19 mouse cellular contexts compared by ENCODE assay signal in genomic region chr2:31094565-31094964, GRCm38 (mm10). TPM values are rescaled to one million over a fixed set of nuclear protein-coding genes. Genes with fewer than 3 reads are reported as not detected.
DNase-seq lines count a peak whose midpoint lies in the region; ATAC-seq and TF ChIP-seq lines count a peak whose summit lies in the region.
"Had no signal": no experiment of that assay in that cellular context is flagged by ENCODE, and none has a peak within 500 bp of the region (broad histone marks: within the 10 kb centered on the region; RNA-seq: fewer than 3 reads in every experiment).

No protein-coding gene starts in this region.

- no peaks in the 10 kb centered on the region for H3K9me3 ChIP-seq in E14TG2a.4 (ENCODE audit: low read length)
- H3K9me3 ChIP-seq in midbrain, embryonic 11.5 days (ENCODE audit: control insufficient read depth, low read length) = no peaks in the 10 kb centered on the region
- H3K9me3 ChIP-seq: heart, embryonic 13.5 days; neural tube, embryonic 12.5 days had no signal

- no peak for TF ChIP-seq POLR2A in kidney, adult 2 months (IDR thresholded peaks at IDR 0.05; ENCODE audit: low read depth, low read length)

- H3K4me2 ChIP-seq in midbrain, embryonic 11.5 days = no peak overlapping the region
- H3K4me2 ChIP-seq: heart, embryonic 13.5 days; neural tube, embryonic 12.5 days had no signal

- no peak overlapping the region for H3K9ac ChIP-seq in midbrain, embryonic 11.5 days (ENCODE audit: low read length)
- H3K9ac ChIP-seq: heart, embryonic 13.5 days; liver, postnatal 0 days; neural tube, embryonic 12.5 days had no signal

- 37% methylated on average over 5 of the region's 5 CpGs for WGBS in kidney, adult 2 months
- WGBS in midbrain, embryonic 11.5 days = 51% methylated on average over 5 of the region's 5 CpGs

- ATAC-seq in monocyte, adult 5-6 weeks (replicated peaks; ENCODE audit: insufficient number of reproducible peaks, low FRiP score, low TSS enrichment, poor library complexity, severe bottlenecking) = peak; percentile 66
- no peak for ATAC-seq in midbrain, embryonic 11.5 days (ENCODE audit: low FRiP score)
- ATAC-seq in CD4-positive, CD25-positive, alpha-beta regulatory T cell, adult 4 months = no peak
- ATAC-seq: forebrain, embryonic 16.5 days; intestine, embryonic 16.5 days; liver, postnatal 0 days; midbrain, embryonic 16.5 days had no signal

- H3K36me3 ChIP-seq in E14TG2a.4 (ENCODE audit: insufficient read depth, low read length) = peaks cover 66% of the 10 kb centered on the region
- H3K36me3 ChIP-seq in kidney, adult 2 months (ENCODE audit: control insufficient read depth, insufficient read depth, low read length) = no peaks in the 10 kb centered on the region
- H3K36me3 ChIP-seq in midbrain, embryonic 11.5 days (ENCODE audit: control insufficient read depth, insufficient read depth, low read length) = no peaks in the 10 kb centered on the region

- H3K4me1 ChIP-seq in E14TG2a.4 (replicated peaks; ENCODE audit: low read depth, low read length) = peaks cover 96% of the 10 kb centered on the region
- peaks cover 21% of the 10 kb centered on the region; the same call in 1 of the 2 replicates for H3K4me1 ChIP-seq in kidney, adult 2 months (ENCODE audit: control insufficient read depth, insufficient read depth, low read length)
- no peaks in the 10 kb centered on the region for H3K4me1 ChIP-seq in midbrain, embryonic 11.5 days (ENCODE audit: control insufficient read depth, insufficient read depth, low read length)
- H3K4me1 ChIP-seq: neural tube, embryonic 12.5 days had no signal

- H3K27ac ChIP-seq in kidney, adult 2 months (ENCODE audit: insufficient read depth, low read depth, low read length) = no peak overlapping the region
- H3K27ac ChIP-seq in midbrain, embryonic 11.5 days (ENCODE audit: low read depth, low read length) = no peak overlapping the region
- H3K27ac ChIP-seq: heart, embryonic 13.5 days; neural tube, embryonic 12.5 days had no signal

- TF ChIP-seq CTCF in E14TG2a.4 (conservative IDR thresholded peaks at IDR 0.05; ENCODE audit: low read length) = no peak
- TF ChIP-seq CTCF in kidney, adult 2 months (conservative IDR thresholded peaks at IDR 0.05; ENCODE audit: insufficient read depth, insufficient read length, low read depth, low read length) = no peak

- no peaks in the 10 kb centered on the region for H3K27me3 ChIP-seq in E14TG2a.4 (ENCODE audit: insufficient read depth, low read length)
- no peaks in the 10 kb centered on the region for H3K27me3 ChIP-seq in kidney, adult 2 months (replicated peaks; ENCODE audit: control insufficient read depth, insufficient read depth, low read length)
- no peaks in the 10 kb centered on the region for H3K27me3 ChIP-seq in midbrain, embryonic 11.5 days (ENCODE audit: control insufficient read depth, insufficient read depth, low read length)
- H3K27me3 ChIP-seq: heart, embryonic 13.5 days; neural tube, embryonic 12.5 days had no signal

- DNase-seq in adrenal gland, postnatal 10 days = peak; percentile 51
- DNase-seq in adrenal gland, adult 18-20 months (ENCODE audit: low spot score in 2 of 2) = no peak
- DNase-seq in kidney, adult 2 months = peak; percentile 73
- no peak for DNase-seq in cerebellum, adult 9-10 months
- DNase-seq in midbrain, embryonic 11.5 days (ENCODE audit: low spot score, missing footprints) = no peak
- DNase-seq: cerebellum, adult 11-12 months; gastrocnemius, postnatal 36 days; layer of hippocampus, postnatal 36 days; liver, postnatal 0 days; lung, postnatal 4 days; thymus, postnatal 25 days had no signal

- peak overlapping the region; percentile 28; the same call in 1 of the 2 replicates for H3K4me3 ChIP-seq in E14TG2a.4 (replicated peaks; ENCODE audit: low read length)
- H3K4me3 ChIP-seq in kidney, adult 2 months (ENCODE audit: insufficient read depth, low read depth, low read length) = no peak overlapping the region
- no peak overlapping the region for H3K4me3 ChIP-seq in midbrain, embryonic 11.5 days (ENCODE audit: low read depth, low read length)
- H3K4me3 ChIP-seq: heart, embryonic 13.5 days; neural tube, embryonic 12.5 days had no signal

RNA-seq across cellular contexts. Expression of gene Fnbp1, which starts 47.2 kb away (rescaled TPM):
- 10 to 100 TPM; 48.1 to 58.5 TPM for total RNA-seq in adrenal gland, postnatal 10 days (2021)
- 10 to 100 TPM; 54.8 to 63.6 TPM for total RNA-seq in adrenal gland, adult 18-20 months (2021)
- 21.1 and 23.9 TPM in 2 replicates for polyA plus RNA-seq in kidney, adult 2 months (2012; rRNA removed)
- 39.1 to 101 TPM (median 67.2 TPM) in 3 replicates for total RNA-seq in monocyte, adult 5-6 weeks (2017)
- 10.8 and 11.5 TPM in 2 replicates for polyA plus RNA-seq in midbrain, embryonic 11.5 days (2014; fragmentation: Nextera tagmentation; extraction: Ambion mirVana)
- polyA plus RNA-seq in CD4-positive, CD25-positive, alpha-beta regulatory T cell, adult 4 months (2017; shearing (Covaris generic)) = 10 to 100 TPM; 78.2 to 90.0 TPM

RNA-seq across cellular contexts. Expression of gene Gpr107, which starts 57.6 kb away (rescaled TPM):
- total RNA-seq in adrenal gland, postnatal 10 days (2021) = 10 to 100 TPM; 41.7 to 56.4 TPM
- 10 to 100 TPM; 52.7 to 60.2 TPM for total RNA-seq in adrenal gland, adult 18-20 months (2021)
- polyA plus RNA-seq in kidney, adult 2 months (2012; rRNA removed) = 22.2 and 22.8 TPM in 2 replicates
- total RNA-seq in monocyte, adult 5-6 weeks (2017) = 31.3 to 44.8 TPM (median 35.7 TPM) in 3 replicates
- 26.5 and 27.8 TPM in 2 replicates for polyA plus RNA-seq in midbrain, embryonic 11.5 days (2014; fragmentation: Nextera tagmentation; extraction: Ambion mirVana)
- 10 to 100 TPM; 56.6 to 60.7 TPM for polyA plus RNA-seq in CD4-positive, CD25-positive, alpha-beta regulatory T cell, adult 4 months (2017; shearing (Covaris generic))

Comparison
In these comparisons a context has a peak if more than half of its experiments do, and no peak if none do; other contexts are left out.
1. DNase-seq: peak in adrenal gland, postnatal 10 days (single experiment) and kidney, adult 2 months (single experiment); none in adrenal gland, adult 18-20 months (0 of 2), cerebellum, adult 9-10 months (single experiment) and midbrain, embryonic 11.5 days (single experiment).